Mouse (Mus musculus): ENCODE data around the gene Sh3pxd2a.

Sh3pxd2a gene

DNA sequence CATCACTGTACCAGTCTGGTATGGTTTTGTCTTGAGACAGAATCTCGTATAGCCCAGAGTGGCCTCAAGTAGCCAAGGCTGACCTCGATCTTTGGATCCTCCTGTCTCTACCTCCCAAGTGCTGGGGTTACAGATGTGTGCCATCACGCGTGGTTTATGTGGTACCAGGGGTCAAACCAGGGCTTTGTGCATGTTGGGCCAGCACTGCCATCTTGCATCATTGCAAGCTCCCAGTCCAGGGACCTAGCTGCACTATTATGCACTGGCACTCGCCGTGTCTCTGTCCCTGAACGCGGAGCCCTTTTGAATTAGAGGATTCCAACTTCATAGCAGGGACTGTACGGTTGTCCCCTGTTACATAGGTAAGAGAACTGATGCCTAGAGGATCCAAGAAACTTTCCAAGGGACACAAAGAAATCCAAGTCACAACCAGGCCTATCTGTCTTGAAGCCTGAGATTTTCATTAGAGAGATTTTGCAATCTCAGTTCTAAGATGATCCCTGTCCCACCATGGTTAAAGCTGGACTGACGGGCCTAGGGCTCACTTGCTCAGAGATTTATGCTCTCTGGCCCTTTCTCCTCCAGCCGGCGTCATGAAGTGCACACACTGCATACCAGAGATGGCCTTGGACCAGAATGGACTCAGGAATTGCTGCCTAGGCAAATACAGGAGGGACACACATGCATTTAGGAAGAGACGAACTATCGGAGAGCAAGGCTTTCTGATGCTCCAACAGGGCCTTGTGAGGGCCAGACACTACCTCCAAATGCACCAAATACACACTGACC, 157.9 kb downstream of the Sh3pxd2a start:
- no peak for DNase-seq

- no peak for DNase-seq
Measured at GRCm38 (mm10) chr19:47305401-47305800, 158.8 kb downstream of the Sh3pxd2a start.

GRCm38 (mm10) chr19:47304170-47304745, 159.9 kb downstream of the Sh3pxd2a start:
- no peak for DNase-seq

- DNase-seq: no peak
Measured at GRCm38 (mm10) chr19:47303128-47303527, 161.1 kb downstream of the Sh3pxd2a start.

- DNase-seq: peak; percentile 95
Measured at GRCm38 (mm10) chr19:47302191-47302852, 161.9 kb downstream of the Sh3pxd2a start.

- DNase-seq: no peak
Measured at GRCm38 (mm10) chr19:47301303-47302190, 162.7 kb downstream of the Sh3pxd2a start.

DNA sequence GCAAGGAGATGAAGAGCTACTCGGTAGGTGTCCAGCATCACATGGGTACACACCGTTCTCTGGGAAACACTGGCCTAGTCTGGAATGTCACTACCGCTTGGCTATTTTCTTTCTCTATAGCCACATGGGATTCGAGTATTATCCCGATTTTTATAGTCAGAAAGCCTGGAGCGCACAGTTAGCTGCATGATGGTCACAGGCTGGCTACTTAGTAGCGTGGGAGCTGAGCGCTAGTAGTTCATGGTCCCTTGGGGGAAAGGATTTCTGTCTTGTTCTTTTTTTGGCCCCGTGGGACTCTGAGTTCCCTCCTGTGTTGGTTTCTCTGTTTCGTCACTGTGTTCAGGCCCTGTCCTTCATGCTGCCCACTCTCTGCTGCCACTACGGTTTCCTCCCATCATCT, 166.1 kb downstream of the Sh3pxd2a start:
- peak; percentile 94 for DNase-seq

GRCm38 (mm10) chr19:47292451-47292951, 171.7 kb downstream of the Sh3pxd2a start:
- DNase-seq: peak; percentile 99

GRCm38 (mm10) chr19:47291307-47292080, 172.7 kb downstream of the Sh3pxd2a start:
- DNase-seq: peak; percentile 95

DNA sequence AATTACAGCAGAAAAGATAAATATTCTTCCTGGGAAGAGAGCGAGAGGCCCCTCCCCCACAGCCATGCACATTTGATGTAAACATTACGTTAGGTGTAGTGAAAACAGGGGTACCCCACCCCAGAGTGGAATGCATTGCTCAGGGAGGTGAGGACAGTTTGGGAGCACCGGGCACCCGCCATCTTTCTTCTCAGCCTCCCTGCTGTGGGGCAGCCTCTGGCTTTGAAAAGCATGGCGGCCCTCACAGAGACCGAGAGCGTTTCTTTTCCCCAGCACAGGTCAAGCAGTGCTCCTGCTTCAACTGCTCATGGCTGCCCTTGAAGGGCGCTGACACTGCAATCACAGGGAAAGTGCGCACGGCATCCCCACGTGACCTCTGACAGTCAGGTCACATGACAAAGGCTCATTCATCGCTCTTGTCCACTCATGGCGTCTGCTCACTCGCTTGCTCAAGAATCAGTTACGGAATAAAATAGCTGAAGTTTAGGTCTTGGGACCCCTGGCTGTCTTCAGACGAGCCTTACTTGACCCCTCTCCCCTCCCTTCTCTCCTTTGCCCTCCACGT, 177.2 kb downstream of the Sh3pxd2a start:
- DNase-seq: no peak

GRCm38 (mm10) chr19:47285581-47285980, 178.6 kb downstream of the Sh3pxd2a start:
- DNase-seq: no peak

GRCm38 (mm10) chr19:47282688-47283215, 181.4 kb downstream of the Sh3pxd2a start:
- DNase-seq: no peak

- DNase-seq: peak; percentile 97
Measured at GRCm38 (mm10) chr19:47282050-47282454, 182.1 kb downstream of the Sh3pxd2a start.

GRCm38 (mm10) chr19:47280894-47281293, 183.3 kb downstream of the Sh3pxd2a start:
- peak; percentile 98 for DNase-seq

DNA sequence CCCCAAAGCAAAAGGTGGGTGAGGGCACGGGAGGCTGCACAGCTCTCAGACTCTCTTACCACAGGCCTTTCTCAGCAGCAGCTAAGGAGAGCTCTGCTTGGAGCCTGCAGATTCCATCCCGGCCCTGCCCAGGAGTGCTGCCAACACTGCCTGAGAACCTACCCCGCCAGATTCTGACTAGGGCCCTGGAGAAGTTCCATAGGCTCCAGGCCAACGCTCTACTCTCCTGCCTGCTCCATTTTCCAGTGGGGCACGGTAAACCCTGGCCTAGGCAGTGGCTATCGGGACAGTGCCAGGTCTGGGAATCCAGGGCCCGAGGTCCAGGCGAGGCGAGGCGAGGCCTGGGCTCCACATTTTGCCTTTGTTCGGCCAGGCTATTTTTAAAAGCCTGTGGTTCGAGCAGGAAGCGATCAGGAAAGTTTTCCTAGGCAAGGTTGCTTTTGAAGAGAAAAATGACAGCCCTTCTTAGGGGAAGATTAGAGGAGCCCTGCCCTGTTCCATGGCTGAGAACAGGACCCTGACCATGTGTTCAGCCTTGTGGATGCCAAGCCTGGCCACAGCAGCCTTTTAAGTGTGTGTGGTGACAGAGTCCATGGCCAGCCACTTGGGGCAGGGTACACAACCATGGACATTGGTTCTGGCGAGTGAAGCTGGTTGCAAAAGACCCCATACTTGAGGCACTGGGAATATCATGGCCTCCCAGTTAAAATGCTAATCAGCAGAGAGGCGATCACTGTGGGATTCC, 184.2 kb downstream of the Sh3pxd2a start:
- DNase-seq: peak; percentile 99

DNA sequence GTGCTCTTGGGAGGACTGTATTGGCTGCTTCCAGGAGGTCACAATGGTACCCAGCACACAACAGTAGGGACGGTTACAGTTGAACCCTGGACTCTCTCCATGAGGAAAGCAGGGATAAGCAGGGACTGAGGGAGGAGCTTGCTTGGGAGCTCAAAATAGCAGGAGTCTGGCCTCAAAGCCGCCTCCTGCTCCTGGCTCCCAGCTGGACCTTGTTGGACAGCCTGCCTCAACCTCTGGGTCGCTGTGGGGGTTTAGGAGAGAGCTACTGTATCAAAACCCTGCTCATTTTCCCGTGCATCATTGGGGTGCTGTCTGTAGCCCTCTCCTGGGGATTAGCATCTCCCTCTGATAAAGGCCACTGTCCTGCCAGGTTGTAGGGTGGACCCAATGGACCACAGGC, 184.8 kb downstream of the Sh3pxd2a start:
- DNase-seq: peak; percentile 97

DNA sequence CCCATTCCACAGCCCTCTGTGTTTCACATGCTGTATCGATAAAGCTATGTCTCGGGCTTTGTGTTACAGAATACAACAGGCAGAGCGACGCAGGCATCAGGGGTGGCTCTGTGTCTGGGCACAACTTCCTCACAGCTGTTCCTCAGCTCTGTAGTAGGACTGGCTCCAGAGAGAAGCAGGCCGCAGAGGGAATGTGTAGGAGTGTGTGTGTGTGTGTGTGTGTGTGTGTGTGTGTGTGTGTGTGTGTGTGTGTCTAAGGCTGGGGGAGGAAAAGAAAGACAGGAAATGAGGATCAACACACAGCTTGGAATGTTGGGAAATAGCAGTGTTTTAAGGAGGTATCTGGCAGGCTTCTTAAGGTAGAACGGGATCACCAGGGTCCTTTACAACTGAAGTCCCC, 187.5 kb downstream of the Sh3pxd2a start:
- peak; percentile 96 for DNase-seq

DNA sequence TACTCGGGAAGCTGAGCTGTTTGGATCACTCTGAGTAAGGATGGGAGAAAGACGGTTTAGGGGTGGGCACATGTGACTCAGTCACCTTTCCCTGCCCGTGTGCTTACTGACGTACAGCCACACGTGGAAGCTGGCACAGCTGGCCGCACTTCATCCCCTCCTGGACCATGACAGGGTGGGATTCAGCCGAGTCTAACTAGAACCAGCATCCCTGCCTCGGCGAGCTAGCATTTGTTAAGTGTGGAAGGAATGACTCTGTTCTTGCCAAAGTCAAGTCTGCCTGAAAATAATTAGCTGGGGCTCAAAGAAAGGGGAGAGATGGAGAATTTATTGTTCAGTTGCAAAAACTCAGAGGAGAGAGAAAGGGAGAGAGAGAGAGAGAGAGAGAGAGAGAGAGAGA, 193.7 kb downstream of the Sh3pxd2a start:
- DNase-seq: no peak

DNA sequence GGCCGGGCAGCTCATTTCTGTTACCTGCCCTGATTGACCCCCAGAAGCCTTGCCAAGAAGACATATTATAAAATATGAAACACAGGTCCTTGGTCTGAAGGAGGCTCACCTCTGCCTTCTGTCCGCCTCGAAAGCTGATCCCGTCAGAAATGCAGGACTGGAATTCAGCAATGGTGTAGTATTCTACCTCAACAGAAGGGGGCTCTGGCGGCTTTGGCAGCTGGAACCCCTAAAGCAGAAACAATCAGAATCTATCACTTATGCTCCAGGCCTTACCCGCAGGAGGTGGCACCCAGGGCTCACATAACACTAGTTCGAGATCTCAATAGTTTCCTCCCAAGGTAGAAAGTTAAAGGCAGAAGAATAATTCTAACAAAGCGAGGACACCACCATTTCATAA, 194.5 kb downstream of the Sh3pxd2a start:
- DNase-seq: no peak

DNA sequence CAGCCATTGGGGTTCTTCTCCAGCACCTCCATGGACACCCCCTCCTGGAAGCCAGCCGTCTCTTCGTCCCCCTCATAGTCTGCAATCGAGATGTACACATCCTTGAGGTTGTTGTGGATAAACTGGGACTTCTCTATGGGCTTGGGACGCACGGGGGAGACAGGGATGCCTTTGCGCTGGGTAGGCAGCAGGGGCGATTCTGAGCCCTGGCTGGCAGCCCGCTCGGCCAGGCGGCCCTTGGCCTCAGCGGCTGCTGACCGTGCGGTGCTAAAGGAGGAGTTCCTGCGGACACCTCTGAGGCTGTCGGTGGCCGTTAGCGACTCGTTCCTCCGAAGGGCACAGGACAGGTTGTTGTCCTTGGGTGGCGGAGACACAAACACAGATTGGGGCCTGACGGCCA, 197.1 kb downstream of the Sh3pxd2a start:
- no peak for DNase-seq
